Mouse (Mus musculus) hindbrain, embryonic 13.5 days (tissue): ENCODE measurements around the gene Fam92b. TPM values are rescaled to one million over a fixed set of nuclear protein-coding genes. Genes with fewer than 3 reads are reported as not detected.

Source experiments
- ATAC-seq: fragments of 200-750 bp; cut with Nextera tagmentation; 2 replicates; pipeline ENCODE4 v1.8.0; 2017; ENCODE audit warnings: moderate TSS enrichment; ENCODE audit not compliant: low FRiP score
- H3K27ac ChIP-seq: fragments of 300-500 bp; sonication (generic); 2 replicates; pipeline ENCODE4 v1.5.1; 2015; ENCODE audit warnings: inconsistent platforms, mild to moderate bottlenecking, moderate library complexity
- H3K27me3 ChIP-seq: fragments of 300-500 bp; sonication (generic); 2 replicates; pipeline ENCODE4 v1.6.1; 2015; ENCODE audit warnings: mild to moderate bottlenecking, inconsistent platforms
- H3K36me3 ChIP-seq: fragments of 300-500 bp; sonication (generic); 2 replicates; pipeline ENCODE4 v1.6.1; 2015; ENCODE audit warnings: mild to moderate bottlenecking, inconsistent platforms
- H3K4me1 ChIP-seq: fragments of 300-500 bp; sonication (generic); replicated peaks from 2 replicates; pipeline ENCODE4 v1.6.1; 2015; ENCODE audit warnings: inconsistent platforms
- H3K4me2 ChIP-seq: fragments of 300-500 bp; sonication (generic); 2 replicates; pipeline ENCODE4 v1.6.1; 2015; ENCODE audit warnings: inconsistent platforms, mild to moderate bottlenecking, moderate library complexity
- H3K4me3 ChIP-seq: fragments of 300-500 bp; sonication (generic); 2 replicates; pipeline ENCODE4 v1.5.1; 2015; ENCODE audit warnings: mild to moderate bottlenecking, inconsistent platforms
- H3K9ac ChIP-seq: fragments of 300-500 bp; sonication (generic); 2 replicates; pipeline ENCODE4 v1.6.1; 2015; ENCODE audit warnings: mild to moderate bottlenecking, inconsistent platforms
- H3K9me3 ChIP-seq: fragments of 300-500 bp; sonication (generic); 2 replicates; pipeline ENCODE4 v1.6.1; 2016; ENCODE audit warnings: inconsistent platforms
- WGBS: fragments of 180-500 bp; shearing (Covaris S2); methylation state at CpG from one replicate; pipeline ENCODE4 v1.1.7; 2015; 5-methylcytosine and 5-hydroxymethylcytosine counted together
- polyA plus RNA-seq: library from polyadenylated mRNA; unstranded; fragments of >200 nt; fragmentation: Nextera tagmentation; extraction: Ambion mirVana; gene quantifications from 2 replicates; pipeline ENCODE4 v1.2.1, GENCODE M21; 2015

Gene Fam92b
- polyA plus RNA-seq, 1 experiment from 2014 or later, result 2.6 TPM

GRCm38 (mm10) chr8:120143911-120144651, 33.2 kb downstream of the Fam92b start:
- ATAC-seq, result peak; percentile 63
- peak overlapping the region; percentile 40; the same call in 1 of the 2 replicates for H3K9ac ChIP-seq

GRCm38 (mm10) chr8:120140769-120141168, 36.5 kb downstream of the Fam92b start:
- WGBS, result 76% methylated on average over 3 of the region's 3 CpGs
- H3K27me3 ChIP-seq, result no peaks in the 10 kb centered on the region
- no peak overlapping the region for H3K27ac ChIP-seq
- no peak overlapping the region for H3K4me3 ChIP-seq
- no peaks in the 10 kb centered on the region for H3K9me3 ChIP-seq
- H3K4me1 ChIP-seq, result peaks cover 23% of the 10 kb centered on the region
- no peak overlapping the region for H3K4me2 ChIP-seq
- H3K9ac ChIP-seq, result no peak overlapping the region
- no peak for ATAC-seq
- H3K36me3 ChIP-seq, result peaks cover 4% of the 10 kb centered on the region; the same call in 1 of the 2 replicates

More at GRCm38 (mm10) chr8:120143911-120144651, 33.2 kb downstream of the Fam92b start:
- peaks cover 18% of the 10 kb centered on the region for H3K4me1 ChIP-seq
- peaks cover 14% of the 10 kb centered on the region; the same call in 1 of the 2 replicates for H3K36me3 ChIP-seq
- WGBS, result 59% methylated on average over 15 of the region's 15 CpGs
- H3K27ac ChIP-seq, result peak overlapping the region; percentile 81
- H3K27me3 ChIP-seq, result no peaks in the 10 kb centered on the region
- no peaks in the 10 kb centered on the region for H3K9me3 ChIP-seq
- H3K4me3 ChIP-seq, result no peak overlapping the region
- no peak overlapping the region for H3K4me2 ChIP-seq

DNA sequence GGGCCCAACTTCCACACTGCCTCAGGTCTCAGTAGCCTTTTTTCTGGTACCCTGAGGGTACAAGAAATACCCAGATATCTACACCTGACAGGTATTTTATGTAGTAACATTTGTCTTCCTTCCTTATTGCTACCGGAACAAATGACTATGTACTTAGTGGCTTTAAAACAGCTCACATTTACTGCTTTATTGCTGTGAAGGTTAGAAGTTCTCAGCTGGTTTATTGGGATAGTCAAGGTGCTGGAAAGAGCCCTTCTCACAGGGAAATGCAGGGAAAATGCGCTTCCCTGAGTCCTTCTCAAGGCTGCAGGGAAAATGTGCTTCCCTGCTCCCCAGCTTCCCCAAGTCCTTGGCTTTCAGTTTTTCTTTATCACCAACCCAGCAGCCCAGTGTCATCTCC, 38.3 kb downstream of the Fam92b start:
- 93% methylated on average over 2 of the region's 2 CpGs for WGBS
- Histone ChIP-seq H3K4me1 (peaks cover 11% of the 10 kb centered on the region), H3K36me3 (no peaks in the 10 kb centered on the region), H3K9me3 (no peaks in the 10 kb centered on the region), H3K4me2 (no peak overlapping the region), H3K27ac (no peak overlapping the region), H3K9ac (no peak overlapping the region), H3K27me3 (no peaks in the 10 kb centered on the region), H3K4me3 (no peak overlapping the region)
- ATAC-seq, result no peak

GRCm38 (mm10) chr8:120136618-120137017, 40.6 kb downstream of the Fam92b start:
- Histone ChIP-seq H3K9ac (no peak overlapping the region), H3K4me3 (no peak overlapping the region), H3K36me3 (no peaks in the 10 kb centered on the region), H3K27ac (no peak overlapping the region), H3K4me1 (0 out of 2 replicates have a peak, but pooled peaks cover 5% of the 10 kb centered on the region), H3K27me3 (no peaks in the 10 kb centered on the region), H3K4me2 (no peak overlapping the region), H3K9me3 (no peaks in the 10 kb centered on the region)
- no peak for ATAC-seq
- 61% methylated on average over 7 of the region's 7 CpGs for WGBS

DNA sequence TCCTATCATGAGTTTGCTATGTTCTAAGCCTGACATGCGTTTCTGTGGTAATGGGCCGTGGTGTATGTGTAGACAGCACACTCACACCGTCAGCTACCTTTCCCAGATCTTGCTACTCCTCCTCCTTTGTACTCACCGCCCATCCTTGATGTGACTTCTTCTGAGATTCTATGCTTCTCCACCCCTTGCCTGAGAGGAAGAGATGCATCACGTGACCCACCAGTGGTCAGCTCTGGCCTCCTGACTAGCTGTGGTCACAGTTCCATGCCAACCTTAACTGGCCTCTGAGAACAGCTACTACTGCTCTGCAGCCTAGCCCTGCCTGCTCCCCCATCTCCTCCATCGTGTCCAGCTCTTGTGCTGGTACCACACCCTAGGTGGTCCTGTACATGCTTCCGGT, 41.6 kb downstream of the Fam92b start:
- H3K9ac ChIP-seq, result no peak overlapping the region
- no peaks in the 10 kb centered on the region for H3K36me3 ChIP-seq
- no peak for ATAC-seq
- 93% methylated on average over 7 of the region's 7 CpGs for WGBS
- no peaks in the 10 kb centered on the region for H3K27me3 ChIP-seq
- H3K4me3 ChIP-seq, result no peak overlapping the region
- H3K4me2 ChIP-seq, result no peak overlapping the region
- no peaks in the 10 kb centered on the region for H3K9me3 ChIP-seq
- H3K27ac ChIP-seq, result no peak overlapping the region
- H3K4me1 ChIP-seq, result 0 out of 2 replicates have a peak, but pooled peaks cover 5% of the 10 kb centered on the region

DNA sequence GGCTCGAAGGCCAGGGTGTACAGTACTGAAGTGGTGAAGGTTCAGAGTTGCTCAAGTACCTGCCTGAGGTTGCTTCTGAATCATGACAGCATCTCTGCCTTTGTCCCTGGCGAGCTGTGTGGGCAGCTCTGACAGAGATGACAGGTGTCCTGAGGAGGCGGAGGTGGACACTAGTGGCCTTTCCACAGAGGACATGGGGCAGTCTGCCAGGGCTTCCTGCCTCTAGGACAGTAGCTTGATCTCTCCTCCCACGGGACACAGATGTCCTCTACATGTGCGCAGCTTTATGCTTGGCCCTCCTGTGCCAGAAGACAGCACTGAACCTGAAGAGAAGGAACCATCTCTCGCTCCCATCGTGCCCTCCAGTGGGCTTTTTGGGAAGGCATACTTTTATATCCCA, 44.1 kb downstream of the Fam92b start:
- no peak overlapping the region for H3K4me3 ChIP-seq
- H3K27ac ChIP-seq, result no peak overlapping the region
- no peak overlapping the region for H3K9ac ChIP-seq
- H3K4me2 ChIP-seq, result no peak overlapping the region
- WGBS, result 89% methylated on average over 7 of the region's 7 CpGs
- peaks cover 17% of the 10 kb centered on the region for H3K4me1 ChIP-seq
- H3K36me3 ChIP-seq, result no peaks in the 10 kb centered on the region
- ATAC-seq, result no peak
- H3K9me3 ChIP-seq, result no peaks in the 10 kb centered on the region
- no peaks in the 10 kb centered on the region for H3K27me3 ChIP-seq

GRCm38 (mm10) chr8:120131158-120131557, 46.1 kb downstream of the Fam92b start:
- Histone ChIP-seq H3K27ac (no peak overlapping the region), H3K9ac (no peak overlapping the region), H3K36me3 (no peaks in the 10 kb centered on the region), H3K27me3 (no peaks in the 10 kb centered on the region), H3K9me3 (no peaks in the 10 kb centered on the region), H3K4me1 (peaks cover 29% of the 10 kb centered on the region), H3K4me3 (no peak overlapping the region), H3K4me2 (no peak overlapping the region)
- ATAC-seq, result no peak
- WGBS, result 88% methylated on average over 8 of the region's 8 CpGs

GRCm38 (mm10) chr8:120129547-120129946, 47.7 kb downstream of the Fam92b start:
- H3K27me3 ChIP-seq, result no peaks in the 10 kb centered on the region
- ATAC-seq, result no peak
- peak overlapping the region; percentile 13; the same call in 1 of the 2 replicates for H3K9ac ChIP-seq
- WGBS, result 45% methylated on average over 4 of the region's 4 CpGs
- peaks cover 44% of the 10 kb centered on the region for H3K4me1 ChIP-seq
- no peak overlapping the region for H3K4me2 ChIP-seq
- H3K4me3 ChIP-seq, result no peak overlapping the region
- peak overlapping the region; percentile 9; the same call in 1 of the 2 replicates for H3K27ac ChIP-seq
- H3K36me3 ChIP-seq, result no peaks in the 10 kb centered on the region
- no peaks in the 10 kb centered on the region for H3K9me3 ChIP-seq

DNA sequence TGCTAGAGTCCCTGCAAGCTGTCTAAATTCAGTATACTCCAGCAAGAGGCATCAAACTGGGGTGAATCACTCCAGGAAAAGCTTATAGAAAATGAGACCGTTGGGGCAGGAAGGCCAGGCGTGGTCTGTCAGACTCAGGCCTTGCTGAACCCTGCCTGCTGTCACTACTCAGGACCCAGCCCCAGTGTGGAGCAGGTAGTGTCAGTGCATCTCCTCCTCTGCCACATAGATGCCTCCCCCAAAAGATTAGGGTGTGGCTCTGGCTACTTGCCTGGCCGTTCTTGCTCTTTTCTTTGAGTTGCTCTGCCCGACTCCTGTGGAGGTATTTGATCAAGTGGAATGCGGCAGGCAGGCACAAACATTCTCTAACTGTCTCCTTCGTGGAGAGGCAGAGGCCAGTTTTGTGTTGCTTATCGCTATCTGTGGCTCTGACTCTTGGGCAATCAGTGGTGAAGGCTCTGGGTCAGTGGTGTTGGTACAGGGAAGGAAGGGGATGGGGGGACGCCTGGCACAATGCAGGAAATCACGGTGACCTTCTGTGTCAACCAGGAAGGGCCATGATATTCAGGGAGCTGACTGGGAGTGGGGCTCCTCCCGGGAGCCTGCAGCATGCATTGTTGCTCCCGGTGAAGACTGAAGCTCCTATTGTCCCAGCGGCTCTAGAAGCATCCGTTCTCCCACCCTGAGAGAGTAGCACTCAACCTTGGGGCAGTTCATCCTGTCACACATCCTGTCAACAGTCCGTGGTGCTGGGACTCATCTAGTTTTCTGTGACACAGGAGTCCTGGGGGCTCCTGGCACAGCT, 50.7 kb downstream of the Fam92b start:
- Histone ChIP-seq H3K9ac (peak overlapping the region; percentile 39; the same call in 1 of the 2 replicates), H3K4me1 (peaks cover 58% of the 10 kb centered on the region), H3K4me2 (no peak overlapping the region), H3K9me3 (no peaks in the 10 kb centered on the region), H3K27me3 (no peaks in the 10 kb centered on the region), H3K27ac (peak overlapping the region; percentile 19), H3K4me3 (no peak overlapping the region), H3K36me3 (no peaks in the 10 kb centered on the region)
- 26% methylated on average over 14 of the region's 14 CpGs for WGBS
- ATAC-seq, result no peak

DNA sequence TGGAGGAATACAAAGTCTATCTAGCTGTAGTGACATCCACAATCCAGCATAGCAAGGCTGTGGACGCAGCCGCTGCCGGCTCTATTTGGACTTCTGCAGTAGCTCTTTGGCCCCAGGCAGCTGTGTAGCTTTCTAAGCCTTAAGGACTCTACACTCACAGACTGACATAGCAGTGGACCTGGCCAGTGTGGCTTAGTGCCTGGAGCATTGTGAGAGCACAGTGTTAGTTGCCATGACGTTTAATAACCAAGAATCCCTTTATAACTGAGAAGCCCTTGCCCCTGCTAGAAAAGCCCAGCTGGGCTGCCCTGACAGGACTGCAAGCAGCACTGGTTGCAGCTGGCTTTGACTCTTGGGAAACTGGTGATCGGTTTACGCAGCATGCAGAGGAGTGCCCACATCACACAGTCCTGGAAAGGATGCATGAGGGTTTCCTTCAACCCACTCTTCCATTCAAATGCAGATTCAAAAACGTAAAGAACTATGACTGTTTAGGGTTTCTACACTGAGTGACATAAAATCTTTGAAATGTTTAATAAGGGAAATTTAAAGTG, 52.4 kb downstream of the Fam92b start:
- H3K4me3 ChIP-seq, result no peak overlapping the region
- no peak overlapping the region for H3K9ac ChIP-seq
- no peaks in the 10 kb centered on the region for H3K27me3 ChIP-seq
- 38% methylated on average over 7 of the region's 7 CpGs for WGBS
- peaks cover 58% of the 10 kb centered on the region for H3K4me1 ChIP-seq
- peak; percentile 58 for ATAC-seq
- no peaks in the 10 kb centered on the region for H3K9me3 ChIP-seq
- H3K4me2 ChIP-seq, result no peak overlapping the region
- peak overlapping the region; percentile 64 for H3K27ac ChIP-seq
- no peaks in the 10 kb centered on the region for H3K36me3 ChIP-seq

- Histone ChIP-seq H3K4me2 (no peak overlapping the region), H3K9me3 (no peaks in the 10 kb centered on the region), H3K4me3 (no peak overlapping the region), H3K4me1 (peaks cover 52% of the 10 kb centered on the region), H3K36me3 (no peaks in the 10 kb centered on the region), H3K27me3 (no peaks in the 10 kb centered on the region), H3K9ac (no peak overlapping the region), H3K27ac (peak overlapping the region; percentile 64)
- WGBS, result 52% methylated on average over 6 of the region's 6 CpGs
- no peak for ATAC-seq
Observed at GRCm38 (mm10) chr8:120124261-120124660, 53.0 kb downstream of the Fam92b start.

DNA sequence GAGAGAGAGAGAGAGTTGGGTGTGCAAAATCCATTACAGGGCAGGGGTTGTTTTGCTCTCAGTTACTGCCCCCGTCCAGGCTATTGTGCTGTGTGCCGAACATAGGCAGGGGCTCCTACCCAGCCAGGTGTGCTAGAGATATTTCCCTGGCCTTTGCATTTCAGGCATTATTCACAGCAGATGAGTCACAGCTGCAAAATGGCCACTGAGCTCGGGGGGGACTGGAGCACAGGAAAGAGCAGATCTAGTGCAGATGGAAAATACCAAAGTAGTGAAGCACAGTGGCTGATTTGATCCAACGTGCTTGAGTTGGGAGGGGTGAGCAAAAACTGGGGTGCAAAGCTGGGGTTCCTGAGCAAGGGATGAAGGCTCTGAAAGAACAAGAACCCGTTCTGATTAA, 56.3 kb downstream of the Fam92b start:
- WGBS, result 64% methylated on average over 5 of the region's 5 CpGs
- Histone ChIP-seq H3K27me3 (peaks cover 17% of the 10 kb centered on the region), H3K27ac (no peak overlapping the region), H3K4me3 (no peak overlapping the region), H3K4me1 (peaks cover 30% of the 10 kb centered on the region), H3K36me3 (no peaks in the 10 kb centered on the region), H3K4me2 (no peak overlapping the region), H3K9me3 (no peaks in the 10 kb centered on the region), H3K9ac (no peak overlapping the region)
- no peak for ATAC-seq
